Mouse (Mus musculus): Measurements from ENCODE around the gene Oaz1. TPM values are rescaled to one million over a fixed set of nuclear protein-coding genes. Genes with fewer than 3 reads are reported as not detected.

Oaz1 gene
- 955 and 1,664 TPM in 2 replicates for polyA plus RNA-seq (2012; rRNA removed; ENCODE audit: low replicate concordance)

GRCm38 (mm10) chr10:80826151-80827062 is at the start of gene Oaz1:
TSS of gene Oaz1 (plus strand) at chr10:80826656.

GRCm38 (mm10) chr10:80798150-80799006 is 28.1 kb upstream of the Oaz1 start, which contains the start of the genes Sf3a2 and Plekhj1:
TSS of gene Sf3a2 (plus strand) at chr10:80798198.
TSS of gene Plekhj1 (minus strand) at chr10:80798626.

GRCm38 (mm10) chr10:80804916-80805315 is 21.5 kb upstream of the Oaz1 start, which contains the start of gene Amh:
TSS of gene Amh (plus strand) at chr10:80805243.

GRCm38 (mm10) chr10:80813366-80813765 is 13.1 kb upstream of the Oaz1 start, which contains the start of gene Jsrp1:
TSS of gene Jsrp1 (minus strand) at chr10:80813498.

GRCm38 (mm10) chr10:80843931-80844547 is 17.6 kb downstream of the Oaz1 start, which contains the start of gene Lingo3:
TSS of gene Lingo3 (minus strand) at chr10:80844039.

GRCm38 (mm10) chr10:80854913-80855748 is 28.7 kb downstream of the Oaz1 start, which contains the start of the genes Lsm7 and Sppl2b:
TSS of gene Lsm7 (minus strand) at chr10:80855209.
TSS of gene Sppl2b (plus strand) at chr10:80855275.

GRCm38 (mm10) chr10:80871581-80871980 is 45.1 kb downstream of the Oaz1 start, which contains the start of gene Tmprss9:
TSS of gene Tmprss9 (plus strand) at chr10:80871848.

Other genes starting within 250 kb of the Oaz1 start
- 22.7 and 36.3 TPM in 2 replicates for gene Klf16, start 249.3 kb upstream of the Oaz1 start, polyA plus RNA-seq (2012; rRNA removed; ENCODE audit: low replicate concordance)
- 502 and 1,087 TPM in 2 replicates for gene Abhd17a, start 236.3 kb upstream of the Oaz1 start, polyA plus RNA-seq (2012; rRNA removed; ENCODE audit: low replicate concordance)
- 164 and 176 TPM in 2 replicates for gene Scamp4, start 223.8 kb upstream of the Oaz1 start, polyA plus RNA-seq (2012; rRNA removed; ENCODE audit: low replicate concordance)
- gene Adat3, start 223.8 kb upstream of the Oaz1 start, polyA plus RNA-seq (2012; rRNA removed; ENCODE audit: low replicate concordance) = 23.9 and 33.1 TPM in 2 replicates
- gene Gm49322, start 220.6 kb upstream of the Oaz1 start, polyA plus RNA-seq (2012; rRNA removed; ENCODE audit: low replicate concordance) = 1.7 and 2.4 TPM in 2 replicates
- gene Csnk1g2, start 203.8 kb upstream of the Oaz1 start, polyA plus RNA-seq (2012; rRNA removed; ENCODE audit: low replicate concordance) = 194 and 256 TPM in 2 replicates
- gene Btbd2, start 169.6 kb upstream of the Oaz1 start, polyA plus RNA-seq (2012; rRNA removed; ENCODE audit: low replicate concordance) = 70.9 and 83.2 TPM in 2 replicates
- gene Mknk2, start 148.5 kb upstream of the Oaz1 start, polyA plus RNA-seq (2012; rRNA removed; ENCODE audit: low replicate concordance) = 147 TPM in 2 replicates
- 28.1 and 37.8 TPM in 2 replicates for gene Mob3a, start 124.7 kb upstream of the Oaz1 start, polyA plus RNA-seq (2012; rRNA removed; ENCODE audit: low replicate concordance)
- 20.8 and 44.8 TPM in 2 replicates for gene Izumo4, start 124.5 kb upstream of the Oaz1 start, polyA plus RNA-seq (2012; rRNA removed; ENCODE audit: low replicate concordance)
- 80.7 and 89.3 TPM in 2 replicates for gene Ap3d1, start 84.4 kb upstream of the Oaz1 start, polyA plus RNA-seq (2012; rRNA removed; ENCODE audit: low replicate concordance)
- gene Dot1l, start 71.5 kb upstream of the Oaz1 start, polyA plus RNA-seq (2012; rRNA removed; ENCODE audit: low replicate concordance) = 53.5 and 58.4 TPM in 2 replicates
- 50.6 and 68.2 TPM in 2 replicates for gene Sf3a2, start 28.5 kb upstream of the Oaz1 start, polyA plus RNA-seq (2012; rRNA removed; ENCODE audit: low replicate concordance)
- gene Plekhj1, start 28.0 kb upstream of the Oaz1 start, polyA plus RNA-seq (2012; rRNA removed; ENCODE audit: low replicate concordance) = 44.6 and 62.2 TPM in 2 replicates
- 0.54 and 2.5 TPM in 2 replicates for gene Amh, start 21.4 kb upstream of the Oaz1 start, polyA plus RNA-seq (2012; rRNA removed; ENCODE audit: low replicate concordance)
- gene Jsrp1, start 13.2 kb upstream of the Oaz1 start, polyA plus RNA-seq (2012; rRNA removed; ENCODE audit: low replicate concordance) = not detected in 2 replicates
- 0.02 and 0.07 TPM in 2 replicates for gene Lingo3, start 17.4 kb downstream of the Oaz1 start, polyA plus RNA-seq (2012; rRNA removed; ENCODE audit: low replicate concordance)
- gene Lsm7, start 28.6 kb downstream of the Oaz1 start, polyA plus RNA-seq (2012; rRNA removed; ENCODE audit: low replicate concordance) = 89.4 and 104 TPM in 2 replicates
- gene Sppl2b, start 28.6 kb downstream of the Oaz1 start, polyA plus RNA-seq (2012; rRNA removed; ENCODE audit: low replicate concordance) = 80.9 and 86.1 TPM in 2 replicates
- gene Tmprss9, start 45.2 kb downstream of the Oaz1 start, polyA plus RNA-seq (2012; rRNA removed; ENCODE audit: low replicate concordance) = 0.78 and 3.7 TPM in 2 replicates
- 217 and 283 TPM in 2 replicates for gene Timm13, start 74.3 kb downstream of the Oaz1 start, polyA plus RNA-seq (2012; rRNA removed; ENCODE audit: low replicate concordance)
- gene Lmnb2, start 91.6 kb downstream of the Oaz1 start, polyA plus RNA-seq (2012; rRNA removed; ENCODE audit: low replicate concordance) = 30.0 and 34.9 TPM in 2 replicates
- 14.8 and 34.1 TPM in 2 replicates for gene Gadd45b, start 103.4 kb downstream of the Oaz1 start, polyA plus RNA-seq (2012; rRNA removed; ENCODE audit: low replicate concordance)
- 0.56 and 1.3 TPM in 2 replicates for gene Gng7, start 188.3 kb downstream of the Oaz1 start, polyA plus RNA-seq (2012; rRNA removed; ENCODE audit: low replicate concordance)
- 0.29 and 0.68 TPM in 2 replicates for gene Diras1, start 199.0 kb downstream of the Oaz1 start, polyA plus RNA-seq (2012; rRNA removed; ENCODE audit: low replicate concordance)
- 26.2 and 32.8 TPM in 2 replicates for gene Slc39a3, start 210.8 kb downstream of the Oaz1 start, polyA plus RNA-seq (2012; rRNA removed; ENCODE audit: low replicate concordance)
- 180 and 258 TPM in 2 replicates for gene Sgta, start 233.5 kb downstream of the Oaz1 start, polyA plus RNA-seq (2012; rRNA removed; ENCODE audit: low replicate concordance)
- gene Thop1, start 243.4 kb downstream of the Oaz1 start, polyA plus RNA-seq (2012; rRNA removed; ENCODE audit: low replicate concordance) = 29.1 and 33.7 TPM in 2 replicates